Mouse (Mus musculus) heart, adult 18-20 months (tissue): ENCODE data around the gene St6galnac3. TPM values are rescaled to one million over a fixed set of nuclear protein-coding genes. Genes with fewer than 3 reads are reported as not detected.
"Not testable (repeated sequence)": the region's sequence is repeated elsewhere in the genome, so short reads cannot be mapped to it uniquely, and the experiment has no call there.

Source experiments
- DNase-seq, 2 experiments: peaks; one replicate each; pipeline ENCODE4 v3.0.0; 2021 to 2022; ENCODE audit warnings: mixed read lengths in 1 of 2
- total RNA-seq, 2 experiments: library from RNA; stranded (reverse); gene quantifications; 2 replicates each; pipeline ENCODE4 v1.2.3; 2021

Gene St6galnac3
- total RNA-seq, 2 experiments from 2014 or later: 7.8 to 8.1 TPM

DNA sequence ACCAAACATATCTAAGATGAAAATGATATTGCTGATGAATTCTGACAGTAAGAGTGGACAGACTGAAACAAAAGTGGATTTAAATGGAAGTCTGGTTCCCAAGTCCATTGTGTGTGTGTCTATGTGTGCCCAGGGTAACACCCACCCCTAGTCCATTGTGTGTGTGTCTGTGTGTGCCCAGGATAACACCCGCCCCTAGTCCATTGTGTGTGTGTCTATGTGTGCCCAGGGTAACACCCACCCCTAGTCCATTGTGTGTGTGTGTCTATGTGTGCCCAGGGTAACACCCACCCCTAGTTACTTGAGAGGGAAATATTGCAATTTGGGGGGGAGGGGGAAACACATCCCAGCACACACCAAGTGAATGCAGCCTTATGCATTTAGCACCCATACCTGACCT lies 318.1 kb downstream of the St6galnac3 start:
- DNase-seq: no peak

DNA sequence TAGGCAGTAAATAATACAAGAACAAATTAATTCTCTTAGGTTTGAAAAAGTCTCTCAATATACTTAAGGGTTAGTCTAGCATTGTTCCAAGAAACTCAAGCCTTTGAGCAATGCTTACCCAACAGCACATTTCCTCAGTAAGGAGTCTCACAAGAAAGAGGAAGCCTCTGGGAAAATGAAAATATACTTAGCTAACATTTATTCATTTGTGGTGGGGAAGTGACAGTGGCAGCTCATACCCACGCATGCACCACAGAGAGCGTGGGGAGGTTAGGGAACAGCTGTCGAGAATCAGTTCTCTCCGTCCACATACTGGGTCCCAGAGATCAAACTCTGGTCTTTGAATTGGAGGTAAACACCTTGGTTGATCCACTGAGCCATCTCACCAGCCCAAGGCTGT lies 318.8 kb downstream of the St6galnac3 start:
- DNase-seq: no peak

DNA sequence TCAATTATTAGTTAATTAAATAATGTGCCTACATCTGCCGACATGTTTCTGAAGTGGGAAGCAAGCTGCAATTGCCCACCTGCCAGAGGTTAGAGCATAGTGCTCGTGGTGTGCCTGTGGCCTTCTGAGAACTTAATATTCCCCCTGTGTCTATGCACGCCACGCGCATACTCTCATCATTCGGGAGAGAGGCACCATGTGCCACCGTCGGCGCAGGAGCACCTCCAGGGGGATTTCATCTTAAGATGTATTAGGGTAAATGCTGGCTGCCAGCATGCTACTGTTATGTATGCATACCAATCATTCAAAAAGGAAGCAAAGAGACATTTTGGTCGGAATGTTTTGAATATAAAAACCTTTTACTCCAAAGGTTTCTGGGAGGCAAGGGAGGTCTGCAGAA lies 319.3 kb downstream of the St6galnac3 start:
- DNase-seq: no peak

DNA sequence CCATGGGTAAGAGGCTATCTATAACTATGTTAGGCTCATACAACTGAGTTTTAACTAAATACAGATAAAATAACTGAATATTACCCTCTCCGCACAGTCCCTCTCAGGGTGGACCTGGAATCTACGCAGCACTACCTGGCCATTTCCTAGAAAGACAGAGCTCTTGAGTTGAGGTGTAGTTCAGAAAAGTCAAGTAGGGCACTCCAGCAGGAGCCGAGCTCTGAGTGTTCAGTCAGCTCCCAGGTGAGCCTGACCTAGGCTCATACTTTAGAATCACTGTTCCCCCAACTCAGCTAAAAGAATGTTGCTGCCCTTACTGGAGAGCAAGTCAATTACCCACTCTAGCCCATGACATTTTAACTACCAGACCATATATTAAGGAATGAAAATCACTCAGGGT lies 324.7 kb downstream of the St6galnac3 start:
- DNase-seq: no peak

DNA sequence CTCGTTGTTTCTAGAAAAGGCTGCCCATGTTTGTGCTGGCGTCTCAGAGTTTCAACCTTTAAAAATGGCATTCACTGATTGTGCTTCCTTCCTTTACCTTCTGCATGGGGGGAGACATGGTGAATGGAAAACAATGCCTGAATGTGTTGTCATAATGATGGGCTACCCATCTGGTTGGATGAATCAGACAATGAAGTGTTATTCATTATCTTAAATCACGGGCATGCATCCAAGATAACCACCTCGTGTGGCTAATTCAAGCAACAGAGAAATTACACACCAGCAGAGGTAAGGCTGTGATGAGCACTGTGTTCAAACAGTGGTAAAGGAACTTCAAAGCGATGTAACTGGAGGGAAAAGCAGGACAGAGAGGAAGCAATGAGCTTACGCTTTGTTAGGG lies 325.4 kb downstream of the St6galnac3 start:
- DNase-seq: peak in 1 of 2 experiments; percentile 10

DNA sequence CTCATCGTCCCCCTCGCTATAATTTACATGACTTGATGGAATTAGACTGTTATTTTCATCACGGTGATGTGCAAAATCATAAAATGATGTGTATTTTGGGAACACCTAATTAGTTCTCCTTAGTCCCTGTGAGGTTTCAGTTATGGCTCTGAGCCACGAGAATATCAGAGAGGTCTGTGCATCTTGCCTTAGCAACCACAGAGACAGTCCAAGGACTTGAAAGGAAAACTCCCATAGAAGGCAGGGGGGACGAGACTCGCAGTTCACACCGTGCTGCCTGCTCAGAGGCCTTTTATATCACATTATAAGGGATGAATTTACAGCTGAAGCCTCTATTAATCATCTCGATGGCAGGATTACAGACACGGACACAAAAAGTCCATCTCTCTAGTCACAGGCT lies 327.2 kb downstream of the St6galnac3 start:
- DNase-seq: no peak

DNA sequence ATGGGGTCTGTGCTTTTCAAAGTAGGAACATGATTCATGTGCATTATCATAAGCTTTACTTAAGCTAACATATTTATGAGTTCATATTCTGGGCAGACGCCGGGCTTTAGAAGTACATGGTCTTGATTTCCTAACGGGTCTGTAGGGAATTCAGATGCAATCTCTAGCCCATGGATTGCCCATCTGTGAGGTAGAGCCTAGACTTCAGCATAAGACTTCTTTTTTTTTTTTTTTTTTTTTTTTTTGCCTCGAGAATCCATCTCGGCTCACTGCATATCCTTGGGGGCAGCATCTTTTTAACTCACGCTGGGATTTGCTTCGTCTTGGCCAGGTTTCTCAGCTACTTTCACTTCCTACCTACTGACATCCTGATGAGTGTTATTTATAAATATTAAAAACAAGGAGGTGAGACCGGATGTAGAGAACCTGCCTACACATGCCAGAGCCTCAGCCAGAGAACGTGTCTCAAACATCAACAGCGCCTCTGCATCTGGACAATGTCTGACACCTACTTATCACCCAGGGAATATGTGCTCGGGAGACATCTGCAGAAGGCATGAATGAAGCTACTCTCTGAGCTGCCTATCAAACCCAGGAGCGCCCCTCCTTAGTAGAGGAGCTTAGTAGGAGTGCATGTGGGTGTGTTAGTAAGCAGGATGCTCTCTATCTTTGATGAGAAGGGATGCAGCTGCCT lies 328.5 kb downstream of the St6galnac3 start:
- DNase-seq: peak in 1 of 2 experiments; percentile 4

DNA sequence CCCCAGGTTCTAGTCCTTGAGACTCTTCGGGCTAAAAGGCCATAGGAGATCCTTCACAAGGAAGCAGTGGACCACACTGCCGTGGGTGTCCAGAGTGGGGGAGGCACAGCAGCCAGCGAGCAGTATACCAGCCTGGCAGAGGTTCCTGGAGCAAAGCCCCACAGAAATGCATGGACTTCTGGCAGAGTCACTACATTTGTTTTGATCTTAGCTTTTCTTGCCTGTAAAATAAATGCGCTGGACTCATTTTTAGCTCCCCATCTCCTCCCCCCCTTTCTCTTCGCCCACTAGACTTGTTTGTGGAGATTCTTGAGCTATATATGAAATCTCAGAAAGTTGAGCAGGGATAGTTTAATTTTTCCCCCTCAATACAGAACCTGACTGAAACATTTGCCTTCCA lies 329.6 kb downstream of the St6galnac3 start:
- no peak for DNase-seq

DNA sequence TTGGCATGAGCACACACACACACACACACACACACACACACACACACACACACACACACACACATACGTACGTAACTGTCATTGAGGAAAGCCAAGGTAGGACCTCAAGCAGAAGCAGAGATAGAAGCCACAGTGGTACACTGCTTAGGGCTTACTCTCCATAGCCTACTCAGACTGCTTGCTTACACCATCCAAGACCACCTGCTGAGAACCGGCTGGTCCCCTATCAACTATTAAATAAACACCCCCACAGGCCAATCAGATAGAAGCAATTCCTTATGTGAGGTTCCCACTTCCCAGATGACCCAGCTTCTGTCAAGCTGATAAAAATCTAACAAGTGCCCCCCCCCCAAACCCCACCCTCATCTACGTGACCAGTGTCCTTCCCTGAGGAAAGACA lies 330.2 kb downstream of the St6galnac3 start:
- no peak for DNase-seq

DNA sequence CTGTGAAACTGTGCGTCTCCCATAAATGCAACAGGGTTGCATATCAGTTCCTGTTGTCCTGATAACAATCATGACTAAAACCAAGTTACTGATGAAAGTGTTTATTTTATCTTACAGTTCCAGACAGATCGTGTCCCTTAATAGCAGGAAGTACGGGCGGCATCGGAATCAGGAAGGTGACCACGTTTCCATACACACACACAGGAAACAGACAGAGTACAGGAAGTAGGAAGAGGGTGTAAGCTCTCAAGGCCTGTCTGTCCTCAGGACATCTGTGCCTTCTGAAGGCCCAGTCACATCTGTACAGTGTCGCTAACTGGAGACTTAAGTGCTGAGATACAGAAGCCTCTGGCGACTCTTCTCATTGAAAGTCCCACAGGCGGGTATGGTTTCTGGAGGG lies 330.8 kb downstream of the St6galnac3 start:
- no peak for DNase-seq

DNA sequence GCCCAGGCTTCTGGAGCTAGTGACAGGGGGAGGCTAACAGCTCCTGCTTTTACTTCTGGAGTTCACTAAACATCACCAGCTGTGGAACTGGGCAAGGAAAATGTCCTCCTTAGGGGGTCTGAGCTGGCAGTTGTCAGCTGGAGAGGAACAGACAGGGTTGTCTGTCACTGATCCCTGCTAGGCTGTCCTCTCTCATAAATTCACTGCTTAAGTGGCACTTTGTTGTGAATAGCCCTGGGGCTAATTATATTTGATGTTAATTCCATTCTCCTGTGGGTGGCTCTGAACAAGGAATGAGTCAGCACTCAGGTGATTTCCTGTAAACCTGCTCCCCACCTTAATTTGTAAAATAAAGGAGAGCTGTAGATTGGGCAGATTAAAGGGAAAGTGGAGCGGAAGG lies 333.5 kb downstream of the St6galnac3 start:
- not testable (repeated sequence) for DNase-seq

DNA sequence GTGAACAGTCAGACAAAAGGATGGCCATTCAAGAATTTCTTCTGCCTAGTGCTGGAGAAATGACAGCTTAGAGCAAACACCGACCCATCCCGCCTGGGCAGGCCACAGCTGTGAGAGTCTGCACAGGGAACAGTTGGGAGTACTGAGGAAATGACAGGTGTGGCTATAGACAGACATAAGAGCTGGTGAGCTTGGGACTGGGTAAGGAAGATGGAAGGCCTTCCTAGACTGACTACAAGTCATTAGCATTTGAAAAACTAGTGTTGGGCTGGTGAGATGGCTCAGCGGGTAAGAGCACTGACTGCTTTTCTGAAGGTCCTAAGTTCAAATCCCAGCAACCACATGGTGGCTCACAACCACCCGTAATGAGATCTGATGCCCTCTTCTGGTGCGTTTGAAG lies 340.3 kb downstream of the St6galnac3 start:
- not testable (repeated sequence) for DNase-seq

DNA sequence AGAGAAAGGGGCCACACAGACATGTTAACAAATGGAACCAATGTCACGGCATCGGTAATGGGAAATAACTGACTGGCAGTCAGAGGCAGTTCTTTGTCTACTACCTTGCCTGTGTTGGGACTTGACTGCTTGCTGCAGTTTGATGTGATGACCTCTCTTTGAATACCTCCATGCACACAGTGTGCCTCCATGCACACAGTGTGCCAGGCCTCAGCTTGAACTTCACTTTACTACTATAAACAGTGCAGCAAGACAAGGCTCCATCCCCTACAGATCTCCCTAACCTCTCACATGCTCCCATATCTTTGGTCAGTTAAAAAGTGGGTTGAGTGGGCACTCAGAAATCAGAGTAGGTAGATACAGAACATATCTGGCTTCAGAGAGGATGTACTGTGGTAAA lies 341.3 kb downstream of the St6galnac3 start:
- no peak for DNase-seq

DNA sequence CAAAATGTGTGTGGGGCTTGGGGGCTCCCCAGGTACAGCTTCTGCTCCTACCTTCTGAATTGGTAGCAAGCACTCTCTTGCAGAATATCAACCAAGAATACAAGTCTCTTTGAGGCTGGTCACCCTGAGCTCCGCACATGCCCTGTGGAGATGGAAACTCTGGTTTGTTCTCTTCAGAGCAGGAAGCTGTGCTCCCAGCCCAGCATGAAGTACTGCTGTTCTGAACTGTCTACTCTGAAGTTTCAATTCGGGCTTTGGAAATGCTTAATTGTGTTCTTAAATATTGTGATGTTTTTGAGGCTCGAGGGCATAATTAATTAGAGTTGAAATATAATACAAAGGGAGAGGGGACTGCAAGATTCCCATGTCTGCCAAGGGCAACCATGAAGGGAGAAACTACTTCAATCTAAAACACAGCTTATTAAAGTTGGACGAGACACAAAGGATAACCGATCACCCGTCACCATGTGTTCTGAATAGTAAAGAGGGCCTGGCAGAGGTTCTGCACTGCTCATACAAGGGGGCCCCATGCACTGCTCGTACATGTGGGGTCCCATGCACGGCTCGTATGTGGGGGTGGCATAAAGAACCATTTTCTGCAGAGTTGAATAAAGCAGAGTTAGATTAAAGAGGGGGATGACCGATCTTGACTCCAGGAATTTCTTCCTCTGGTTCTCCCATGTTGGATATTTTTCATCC lies 359.8 kb downstream of the St6galnac3 start:
- DNase-seq: no peak

DNA sequence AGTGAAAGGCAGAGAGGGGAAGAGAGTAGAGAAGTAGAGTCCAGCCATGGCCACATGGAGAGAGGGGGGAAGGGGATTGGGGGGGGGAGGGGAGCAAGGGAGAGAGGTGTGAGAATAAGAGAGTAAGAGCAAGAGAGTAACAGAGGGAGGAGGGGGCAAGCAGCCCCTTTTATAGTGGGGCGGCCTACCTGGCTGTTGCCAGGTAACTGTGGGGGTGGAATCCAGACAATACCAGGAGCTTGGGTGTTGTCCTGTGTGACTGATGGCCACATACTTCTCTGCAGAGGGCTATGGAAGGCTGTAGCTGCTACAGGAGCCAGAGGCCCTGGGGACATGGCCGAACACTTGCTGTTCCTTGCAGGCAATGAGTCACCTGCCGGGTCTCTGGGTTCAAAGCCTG lies 360.6 kb downstream of the St6galnac3 start:
- DNase-seq: no peak

DNA sequence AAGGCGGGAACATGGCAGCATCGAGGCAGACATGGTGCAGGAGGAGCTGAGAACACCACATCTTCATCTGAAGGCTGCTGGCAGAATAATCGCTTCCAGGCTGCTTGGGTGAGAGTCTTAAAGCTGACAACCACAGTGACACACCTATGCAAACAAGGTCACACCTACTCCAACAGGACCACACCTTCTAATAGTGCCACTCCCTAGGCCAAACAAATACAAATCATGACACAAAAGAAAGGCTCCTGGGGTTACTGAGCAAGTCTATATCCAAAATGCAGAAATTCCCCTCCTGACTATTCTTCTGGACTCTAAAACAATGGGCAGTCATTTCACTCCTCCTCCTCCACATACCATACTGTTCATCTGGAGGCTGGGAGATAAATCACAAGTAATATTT lies 365.0 kb downstream of the St6galnac3 start:
- no peak for DNase-seq

DNA sequence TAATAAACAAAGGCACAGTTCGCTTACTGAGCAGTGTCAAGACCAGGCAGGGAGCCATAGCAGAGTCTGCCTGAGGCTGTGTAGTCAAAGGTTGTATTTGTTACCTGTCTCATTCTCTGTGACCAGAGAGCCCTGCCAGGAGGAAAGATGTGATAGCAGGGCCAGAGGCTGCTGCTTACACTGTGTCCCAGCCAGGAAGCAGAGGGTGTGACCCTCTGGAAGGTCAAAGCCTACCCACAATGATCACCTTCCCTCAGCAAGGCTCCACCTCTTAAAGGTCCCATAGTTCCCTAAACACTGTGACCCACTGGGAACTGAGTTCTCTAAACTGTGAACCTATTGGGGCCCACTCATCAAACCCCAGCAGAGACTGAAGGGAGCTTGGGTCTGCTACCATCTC lies 368.9 kb downstream of the St6galnac3 start:
- DNase-seq: no peak

DNA sequence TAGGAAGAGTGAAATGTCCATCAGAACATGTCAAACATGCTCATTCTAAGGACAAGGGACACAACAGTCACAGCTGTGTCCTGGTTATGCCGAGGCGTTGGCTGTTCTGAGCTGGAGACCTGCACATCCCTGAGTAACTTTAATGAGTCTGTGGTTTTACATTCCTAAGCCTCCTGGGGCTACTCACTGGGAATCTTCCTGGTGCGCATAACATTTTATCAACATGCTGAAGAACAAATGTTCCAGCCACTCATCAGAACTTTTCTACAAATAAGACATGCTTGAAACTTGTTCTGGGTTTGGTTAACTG lies 370.0 kb downstream of the St6galnac3 start:
- no peak for DNase-seq

DNA sequence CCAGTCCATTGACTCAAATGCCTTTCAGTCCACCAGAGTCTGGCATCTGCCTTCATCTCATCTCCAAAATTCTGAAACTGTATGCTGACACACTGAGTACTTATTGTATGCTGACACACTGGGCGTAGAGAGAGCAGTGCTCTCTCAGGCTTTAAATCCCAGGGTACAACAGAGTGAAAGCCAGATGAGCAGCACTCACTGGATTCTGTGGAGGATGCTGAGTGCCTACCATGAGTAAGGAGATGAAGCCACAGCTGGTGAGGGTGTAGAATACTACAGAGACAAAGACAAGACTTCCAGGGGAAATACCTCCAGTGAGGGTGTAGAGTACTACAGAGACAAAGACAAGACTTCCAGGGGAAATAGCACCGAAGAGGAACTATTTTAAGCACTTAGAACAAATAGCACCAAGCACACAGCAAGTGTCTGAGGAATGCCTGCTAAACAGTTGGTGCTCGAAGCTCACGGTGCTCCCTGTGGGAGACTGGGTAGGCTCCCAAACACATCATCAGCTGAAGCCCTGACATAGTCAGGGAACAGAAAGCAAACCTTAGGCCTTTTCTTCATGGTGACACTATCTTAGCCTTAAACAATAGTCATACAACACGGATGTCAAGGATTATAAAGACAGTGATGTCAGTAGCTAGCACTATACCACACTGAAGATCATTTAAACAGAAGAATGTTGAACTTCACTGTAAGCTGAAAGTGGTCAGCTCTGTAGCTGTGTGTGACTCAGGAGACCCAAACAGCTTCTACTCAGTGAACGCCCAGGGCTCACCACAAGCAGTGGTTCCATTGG lies 370.6 kb downstream of the St6galnac3 start:
- no peak for DNase-seq

DNA sequence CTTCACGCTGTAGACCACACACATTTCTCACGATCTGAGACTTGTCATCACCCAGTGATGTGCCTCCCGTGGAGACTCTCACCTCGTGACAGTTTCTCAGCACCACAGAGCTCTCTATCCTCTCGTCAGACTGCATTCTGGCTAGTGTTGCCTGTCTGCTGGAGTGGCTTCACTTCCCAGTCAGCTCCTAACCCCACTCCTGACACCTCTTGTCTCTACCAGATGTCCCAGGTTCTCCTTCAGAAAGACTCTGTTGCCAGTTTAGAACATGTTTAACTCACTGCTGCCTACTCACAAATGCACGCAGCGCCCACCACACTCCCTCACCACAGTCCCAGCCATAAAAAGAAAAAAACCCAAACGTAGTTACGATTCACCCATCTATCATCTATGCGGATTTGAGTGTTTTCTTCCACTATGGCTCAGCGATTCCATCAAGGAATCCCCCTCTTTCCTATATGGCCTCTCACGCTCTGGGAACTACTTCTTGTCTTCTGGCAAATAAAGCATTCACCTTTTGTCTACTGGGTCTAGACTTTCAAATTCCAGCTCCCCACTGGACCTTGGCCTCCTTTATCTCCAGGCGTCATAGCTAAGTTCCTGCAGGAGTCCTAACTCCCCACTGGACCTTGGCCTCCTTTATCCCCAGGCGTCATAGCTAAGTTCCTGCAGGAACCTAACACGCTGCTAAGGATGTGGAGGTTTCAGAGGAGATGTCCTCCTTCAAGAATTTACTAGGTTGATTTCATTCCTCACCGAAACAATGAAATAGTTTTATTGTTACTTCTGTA lies 371.5 kb downstream of the St6galnac3 start:
- DNase-seq: no peak

DNA sequence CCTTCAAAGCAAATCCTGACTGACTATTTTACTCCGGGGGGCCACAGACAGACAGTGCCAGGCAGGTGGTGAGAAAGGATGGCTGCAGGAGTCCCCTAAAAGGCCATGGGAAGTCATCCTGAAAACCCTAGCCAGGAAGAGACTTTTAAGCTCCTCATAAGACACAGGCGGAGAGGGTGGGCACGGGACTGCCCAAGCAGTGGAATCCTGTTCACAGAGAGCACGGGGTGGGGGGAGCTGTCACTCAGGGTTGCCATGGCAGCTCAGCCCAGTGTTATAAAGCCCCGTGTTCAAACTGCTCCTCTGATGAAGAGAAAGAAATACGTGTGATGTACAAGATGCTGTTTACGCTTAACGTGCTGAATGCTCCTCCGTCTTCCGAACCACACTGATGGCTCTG lies 375.0 kb downstream of the St6galnac3 start:
- DNase-seq: no peak

DNA sequence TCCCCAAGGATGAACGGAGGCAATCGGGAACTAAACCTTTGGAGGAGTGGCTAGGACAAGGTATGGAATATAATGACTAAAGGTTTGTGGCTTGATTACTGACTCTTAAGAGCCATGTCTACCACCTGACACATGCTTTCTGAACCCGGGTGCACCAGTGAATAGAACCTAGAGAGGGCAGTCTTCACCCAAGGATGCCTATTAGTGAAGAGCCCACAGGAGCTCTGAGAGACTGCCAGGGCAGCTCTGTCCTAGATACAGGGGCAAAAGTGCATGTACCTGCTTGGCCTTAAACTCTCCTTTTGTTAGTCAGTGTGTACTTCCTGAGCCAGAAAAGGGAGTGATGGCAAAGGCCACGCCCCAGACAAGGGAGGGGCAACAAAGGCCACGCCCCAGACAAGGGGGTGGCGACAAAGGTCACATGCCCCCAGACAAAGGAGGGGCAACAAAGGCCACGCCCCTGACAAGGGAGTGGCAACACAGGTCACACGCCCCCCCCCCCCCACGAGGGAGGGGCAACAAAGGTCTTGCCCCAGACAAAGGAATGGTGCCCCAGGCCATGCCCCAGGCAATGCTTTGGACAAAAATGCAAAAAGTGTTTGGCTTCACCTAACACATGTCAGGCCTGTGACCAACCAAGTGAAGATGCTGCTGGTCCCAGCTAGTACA lies 376.0 kb downstream of the St6galnac3 start:
- no peak for DNase-seq
